Comparison of ENCODE assay signal across 13 mouse cellular contexts in genomic region chr3:52572514-52573485, GRCm38 (mm10).
DNase-seq lines count a peak whose midpoint lies in the region; TF ChIP-seq lines count a peak whose summit lies in the region.
"Had no signal": no experiment of that assay in that cellular context is flagged by ENCODE, and none has a peak within 500 bp of the region (broad histone marks: within the 10 kb centered on the region; RNA-seq: fewer than 3 reads in every experiment).

No protein-coding gene starts in this region.

- H3K27ac ChIP-seq in left cerebral cortex, adult 2 months, result peak overlapping the region; percentile 21; the same call in 1 of the 2 replicates
- H3K27ac ChIP-seq: kidney, postnatal 0 days; liver, embryonic 12.5 days; neural tube, embryonic 12.5 days had no signal

- DNase-seq in left cerebral cortex, adult 2 months (ENCODE audit: extremely low spot score in 1 of 2, low spot score in 2 of 2), result no peak
- DNase-seq in left cerebral cortex, postnatal 10 days (ENCODE audit: extremely low spot score in 1 of 2, low spot score in 2 of 2), result no peak
- DNase-seq in CD8-positive naive resting alpha-beta T cell, adult 2 months (ENCODE audit: low read depth in 2 of 2, low spot score in 2 of 2), result peak; percentile 62 to 74
- DNase-seq in natural killer cell, adult 2 months (ENCODE audit: low spot score in 2 of 2), result peak; percentile 55 to 71
- peak; percentile 52 to 60 for DNase-seq in thymus, postnatal 10 days (ENCODE audit: low spot score in 2 of 2)
- no peak for DNase-seq in adrenal gland, postnatal 10 days
- DNase-seq in adrenal gland, postnatal 36 days, result no peak
- no peak for DNase-seq in heart, adult 8-10 months (ENCODE audit: low spot score)
- DNase-seq: cerebellum, postnatal 14 days; midbrain, embryonic 14.5 days had no signal

- H3K4me3 ChIP-seq in left cerebral cortex, adult 2 months, result no peak overlapping the region
- H3K4me3 ChIP-seq: liver, embryonic 12.5 days; neural tube, embryonic 12.5 days had no signal

- intact Hi-C loops in left cerebral cortex, adult 2 months (cut with DNase I), result loop anchor here (10.0 kb wide), 1 partner anchor 308 kb away; the partner anchor contains the start of gene Foxo1
- intact Hi-C loops in left cerebral cortex, postnatal 10 days (cut with DNase I), result no loop called here

- TF ChIP-seq CTCF in left cerebral cortex, adult 2 months (IDR thresholded peaks at IDR 0.05), result no peak

Comparison
In these comparisons a context has a peak if more than half of its experiments do, and no peak if none do; other contexts are left out.
1. DNase-seq: peak in CD8-positive naive resting alpha-beta T cell, adult 2 months (2 of 2), natural killer cell, adult 2 months (2 of 2) and thymus, postnatal 10 days (2 of 2); none in left cerebral cortex, adult 2 months (0 of 2), left cerebral cortex, postnatal 10 days (0 of 2), adrenal gland, postnatal 10 days (single experiment), adrenal gland, postnatal 36 days (0 of 2) and heart, adult 8-10 months (single experiment).